Mouse (Mus musculus) embryonic facial prominence, embryonic 14.5 days (tissue): ENCODE data around the gene D17H6S53E. TPM values are rescaled to one million over a fixed set of nuclear protein-coding genes. Genes with fewer than 3 reads are reported as not detected.

ENCODE experiments used
- ATAC-seq: fragments of 200-750 bp; cut with Nextera tagmentation; 2 replicates; pipeline ENCODE4 v1.8.0; 2017; ENCODE audit warnings: low read depth, moderate number of reproducible peaks, moderate TSS enrichment
- DNase-seq: peaks from one replicate; pipeline ENCODE4 v3.0.0-alpha.2; 2015; ENCODE audit warnings: low spot score
- H3K27ac ChIP-seq: fragments of 300-500 bp; sonication (generic); replicated peaks from 2 replicates; pipeline ENCODE4 v1.5.1; 2014; ENCODE audit warnings: low read depth, mild to moderate bottlenecking, low read length, moderate library complexity
- H3K27me3 ChIP-seq: fragments of 300-500 bp; sonication (generic); replicated peaks from 2 replicates; pipeline ENCODE4 v1.6.1; 2014; ENCODE audit warnings: low read length; ENCODE audit not compliant: control insufficient read depth, insufficient read depth
- H3K36me3 ChIP-seq: fragments of 300-500 bp; sonication (generic); 2 replicates; pipeline ENCODE4 v1.6.1; 2014; ENCODE audit warnings: low read length, mixed read lengths; ENCODE audit not compliant: control insufficient read depth, insufficient read depth
- H3K4me1 ChIP-seq: fragments of 300-500 bp; sonication (generic); 2 replicates; pipeline ENCODE4 v1.6.1; 2014; ENCODE audit warnings: antibody characterized with exemption, low read length; ENCODE audit not compliant: control insufficient read depth, insufficient read depth
- H3K4me2 ChIP-seq: fragments of 300-500 bp; sonication (generic); 2 replicates; pipeline ENCODE4 v1.6.1; 2014; ENCODE audit warnings: low read depth, mild to moderate bottlenecking, low read length, moderate library complexity, mixed read lengths
- H3K4me3 ChIP-seq: fragments of 300-500 bp; sonication (generic); 2 replicates; pipeline ENCODE4 v1.5.1; 2014; ENCODE audit warnings: low read depth, mild to moderate bottlenecking, low read length
- H3K9ac ChIP-seq: fragments of 300-500 bp; sonication (generic); 2 replicates; pipeline ENCODE4 v1.6.1; 2014; ENCODE audit warnings: low read depth, mild to moderate bottlenecking, low read length, moderate library complexity, mixed read lengths
- H3K9me3 ChIP-seq: fragments of 300-500 bp; sonication (generic); 2 replicates; pipeline ENCODE4 v1.6.1; 2016; ENCODE audit warnings: low read length; ENCODE audit not compliant: control insufficient read depth
- WGBS: fragments of 180-500 bp; shearing (Covaris S2); extraction: QIAGEN DNeasy Blood & Tissue Kit; methylation state at CpG from one replicate; pipeline ENCODE4 v1.1.7; 2014; 5-methylcytosine and 5-hydroxymethylcytosine counted together
- polyA plus RNA-seq: library from polyadenylated mRNA; unstranded; fragments of >200 nt; fragmentation: Nextera tagmentation; extraction: Ambion mirVana; gene quantifications from 2 replicates; pipeline ENCODE4 v1.2.1, GENCODE M21; 2014

Gene D17H6S53E
- polyA plus RNA-seq, 1 experiment from 2014 or later: 5.6 TPM

DNA sequence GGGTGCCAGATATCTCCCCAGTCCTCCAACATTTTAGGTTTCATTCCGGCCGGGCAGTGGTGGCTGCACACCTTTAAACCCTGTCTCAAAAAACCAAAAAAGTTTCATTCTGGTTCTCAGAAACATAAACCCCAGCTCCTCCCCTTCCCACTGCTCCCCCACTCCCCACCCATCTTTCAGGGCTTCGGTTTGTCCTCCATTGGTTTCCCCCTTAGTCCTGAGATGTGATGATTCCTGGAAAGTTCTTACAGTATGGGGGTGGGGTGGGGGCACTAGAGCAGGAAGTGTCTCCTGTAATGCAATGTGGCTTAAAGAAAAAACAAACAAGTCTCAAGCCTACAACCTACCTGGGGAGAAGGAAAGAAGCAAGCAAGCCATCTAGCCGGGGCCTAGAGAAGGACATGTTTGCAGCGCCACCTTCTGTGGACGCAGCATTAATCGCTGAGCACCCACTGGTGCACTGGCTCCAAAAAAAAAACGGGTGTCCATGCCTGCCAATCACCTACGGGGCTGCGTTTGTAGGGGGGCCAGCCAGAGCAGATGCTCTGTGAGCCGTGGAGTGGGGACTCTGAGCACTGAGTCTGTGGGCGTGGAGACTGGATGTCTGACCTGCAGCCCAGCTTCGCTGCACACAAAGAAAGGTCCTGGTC is 20.3 kb upstream of the D17H6S53E start:
- 0 out of 2 replicates have a peak overlapping the region, but pooled peaks have one; percentile 40 for H3K9ac ChIP-seq
- 0 out of 2 replicates have a peak overlapping the region, but pooled peaks have one; percentile 1 for H3K4me3 ChIP-seq
- 0 out of 2 replicates have a peak, but pooled peaks have one; percentile 24 for ATAC-seq
- H3K4me1 ChIP-seq: no peaks in the 10 kb centered on the region
- no peaks in the 10 kb centered on the region for H3K9me3 ChIP-seq
- peaks cover 35% of the 10 kb centered on the region for H3K36me3 ChIP-seq
- no peaks in the 10 kb centered on the region for H3K27me3 ChIP-seq
- no peak overlapping the region for H3K27ac ChIP-seq
- DNase-seq: peak; percentile 57
- H3K4me2 ChIP-seq: peak overlapping the region; percentile 27
- WGBS: 22% methylated on average over 13 of the region's 13 CpGs

DNA sequence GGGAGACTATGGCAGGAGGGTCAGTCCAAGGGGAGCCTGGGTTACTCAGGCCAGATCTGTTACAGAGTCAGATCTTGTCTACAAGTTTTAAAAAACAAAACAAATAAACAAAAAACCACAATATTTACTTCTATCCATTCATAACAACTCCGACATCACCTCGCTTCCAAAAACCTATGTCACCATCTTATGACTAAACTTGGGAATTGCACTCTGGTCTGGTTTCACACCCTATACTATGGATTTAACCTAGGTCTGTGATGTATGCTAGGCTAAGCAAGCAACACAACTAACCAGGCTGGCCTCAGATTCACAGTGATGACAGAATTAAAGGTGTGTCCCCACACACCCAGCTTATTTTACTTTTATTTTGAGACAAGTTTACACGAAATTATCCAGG is 19.7 kb upstream of the D17H6S53E start:
- no peak for DNase-seq
- no peak overlapping the region for H3K9ac ChIP-seq
- WGBS: 57% methylated on average over 3 of the region's 3 CpGs
- no peaks in the 10 kb centered on the region for H3K4me1 ChIP-seq
- 0 out of 2 replicates have a peak overlapping the region, but pooled peaks have one; percentile 1 for H3K4me3 ChIP-seq
- H3K9me3 ChIP-seq: no peaks in the 10 kb centered on the region
- no peak overlapping the region for H3K27ac ChIP-seq
- H3K27me3 ChIP-seq: no peaks in the 10 kb centered on the region
- H3K4me2 ChIP-seq: 0 out of 2 replicates have a peak overlapping the region, but pooled peaks have one; percentile 27
- no peak for ATAC-seq
- H3K36me3 ChIP-seq: peaks cover 29% of the 10 kb centered on the region

DNA sequence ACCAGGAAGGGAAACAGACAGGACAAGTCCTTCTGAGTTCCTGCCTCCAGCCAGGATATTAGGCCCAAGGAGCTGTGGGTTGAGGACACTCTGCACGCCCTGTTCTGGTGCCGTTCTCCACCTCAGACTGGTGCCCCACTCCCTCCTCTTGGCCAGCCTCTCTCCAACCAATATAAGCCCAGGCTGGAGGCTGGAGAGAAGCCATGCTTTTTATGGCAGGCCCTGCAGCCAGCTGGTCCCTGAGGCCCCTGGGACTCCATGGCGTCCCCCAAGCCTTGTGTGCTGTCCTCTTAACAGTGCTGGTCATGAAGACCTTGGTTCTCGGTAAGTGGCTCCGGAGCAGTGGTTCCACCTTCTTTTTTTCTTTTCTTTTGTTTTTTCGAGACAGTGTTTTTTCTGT is 18.1 kb upstream of the D17H6S53E start, which contains the start of gene Ly6g5c:
Gene Ly6g5c (plus strand): TSS at position 183 of the 400 bp plus-strand sequence.
- H3K27ac ChIP-seq: no peak within 1 kb of the TSS
- ATAC-seq: no peak
- no peaks in the 10 kb centered on the region for H3K4me1 ChIP-seq
- WGBS: 85% methylated on average over 6 of the region's 6 CpGs
- no peaks in the 10 kb centered on the region for H3K9me3 ChIP-seq
- H3K27me3 ChIP-seq: no peaks in the 10 kb centered on the region
- H3K36me3 ChIP-seq: peaks cover 13% of the 10 kb centered on the region
- H3K9ac ChIP-seq: no peak within 1 kb of the TSS
- H3K4me2 ChIP-seq: no peak within 1 kb of the TSS
- DNase-seq: no peak
- H3K4me3 ChIP-seq: no peak within 1 kb of the TSS

DNA sequence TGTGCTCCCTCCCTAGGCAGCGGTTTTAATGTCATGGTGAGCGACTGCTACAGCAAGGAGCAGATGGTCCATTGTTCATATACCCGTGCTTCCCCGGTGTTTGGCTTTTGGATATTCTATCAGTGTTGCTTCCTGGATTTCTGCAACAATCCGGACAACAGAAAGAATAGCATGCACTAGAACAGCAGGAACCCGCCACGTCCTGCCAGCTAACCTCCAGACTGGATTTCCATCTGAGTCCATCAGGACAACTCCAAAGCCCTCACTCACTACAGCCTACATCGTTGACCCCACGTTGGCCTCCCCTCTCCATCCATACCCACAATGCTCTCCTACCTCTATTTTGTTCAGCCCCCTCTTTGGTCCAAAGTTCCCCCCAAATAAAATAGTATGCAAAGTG is 14.4 kb upstream of the D17H6S53E start:
- no peak for DNase-seq
- 75% methylated on average over 9 of the region's 9 CpGs for WGBS
- ATAC-seq: no peak
- H3K4me3 ChIP-seq: no peak overlapping the region
- no peak overlapping the region for H3K9ac ChIP-seq
- H3K4me2 ChIP-seq: no peak overlapping the region
- no peaks in the 10 kb centered on the region for H3K4me1 ChIP-seq
- no peaks in the 10 kb centered on the region for H3K9me3 ChIP-seq
- peaks cover 26% of the 10 kb centered on the region for H3K36me3 ChIP-seq
- no peak overlapping the region for H3K27ac ChIP-seq
- H3K27me3 ChIP-seq: no peaks in the 10 kb centered on the region

DNA sequence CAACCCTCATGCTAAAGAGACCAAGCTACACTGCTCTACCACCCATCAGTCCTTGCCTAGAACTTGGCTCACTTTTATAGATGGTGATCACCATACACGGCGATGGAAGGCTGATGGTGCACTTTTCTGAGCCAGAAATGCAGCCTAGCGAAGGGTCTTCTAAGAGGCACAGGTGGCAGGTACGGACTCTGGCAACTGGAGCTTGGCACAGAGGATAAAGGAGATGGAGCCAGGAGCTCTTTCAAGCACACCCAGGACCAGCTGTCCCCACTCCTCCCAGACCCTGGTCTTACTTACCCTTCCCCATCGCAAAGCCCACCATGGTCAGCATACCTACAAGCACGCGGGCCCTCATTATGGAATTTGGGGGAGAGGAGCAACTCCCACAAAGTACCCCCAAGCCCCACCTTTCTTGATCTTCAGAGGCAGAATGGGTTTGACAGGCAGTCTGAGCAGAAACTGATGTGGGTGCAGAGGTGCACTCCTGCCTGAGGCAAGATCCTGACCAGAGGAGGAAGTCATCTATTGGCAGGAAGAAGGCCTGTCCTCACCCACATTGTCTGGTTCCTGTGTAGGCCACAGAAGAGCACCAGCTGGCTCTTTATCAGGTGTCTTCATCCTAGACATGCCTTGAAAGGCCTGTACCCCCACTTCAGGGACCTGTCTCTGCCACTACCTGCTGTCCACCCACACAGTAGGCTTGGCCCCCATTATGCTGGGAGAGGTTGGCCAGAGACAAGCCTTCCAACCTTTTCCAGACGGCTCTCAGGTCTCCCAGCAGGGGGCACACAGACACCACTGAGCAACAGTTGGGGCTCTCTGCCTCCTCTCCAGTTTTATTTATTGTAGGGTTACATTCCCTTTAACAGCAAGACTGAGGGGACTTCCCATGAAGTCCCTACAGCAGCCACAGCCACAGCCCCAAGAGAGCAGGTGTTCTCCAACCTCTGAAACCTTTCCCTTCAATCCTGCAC is 10.8 kb upstream of the D17H6S53E start, which contains the start of gene Ly6g5b:
Gene Ly6g5b (minus strand): TSS at position 383 of the 974 bp plus-strand sequence.
- Histone ChIP-seq H3K9me3 (no peaks in the 10 kb centered on the region), H3K4me3 (no peak within 1 kb of the TSS), H3K4me1 (peaks cover 5% of the 10 kb centered on the region), H3K27ac (no peak within 1 kb of the TSS), H3K9ac (no peak within 1 kb of the TSS), H3K4me2 (no peak within 1 kb of the TSS), H3K27me3 (no peaks in the 10 kb centered on the region), H3K36me3 (peaks cover 55% of the 10 kb centered on the region)
- 84% methylated on average over 8 of the region's 8 CpGs for WGBS
- no peak for DNase-seq
- no peak for ATAC-seq

DNA sequence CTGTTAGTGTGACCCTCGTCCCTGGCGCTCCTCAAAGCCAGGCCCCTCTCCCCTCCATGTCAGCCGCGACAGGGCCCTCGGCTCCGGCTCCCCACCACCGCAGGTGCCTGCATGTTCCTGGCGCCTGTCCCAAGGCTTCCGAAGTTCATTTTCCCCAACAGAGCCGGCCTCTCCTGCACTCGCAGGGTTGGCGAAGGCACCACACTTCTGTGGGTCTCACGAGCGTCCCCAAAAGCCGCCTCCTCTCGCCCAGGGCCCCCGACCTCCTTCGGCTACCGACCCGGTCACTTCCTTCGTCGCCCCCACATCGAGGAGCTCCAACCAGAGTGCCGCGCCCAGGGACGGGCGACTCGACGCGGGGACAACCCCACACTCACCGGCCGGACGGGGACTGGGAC is 5.4 kb upstream of the D17H6S53E start:
- peak overlapping the region; percentile 90 for H3K9ac ChIP-seq
- peak overlapping the region; percentile 81 for H3K4me2 ChIP-seq
- no peaks in the 10 kb centered on the region for H3K27me3 ChIP-seq
- H3K27ac ChIP-seq: peak overlapping the region; percentile 69
- WGBS: under 1% methylated on average over 33 of the region's 33 CpGs
- H3K9me3 ChIP-seq: no peaks in the 10 kb centered on the region
- no peak for ATAC-seq
- H3K4me1 ChIP-seq: peaks cover 10% of the 10 kb centered on the region
- H3K36me3 ChIP-seq: peaks cover 45% of the 10 kb centered on the region
- peak overlapping the region; percentile 88 for H3K4me3 ChIP-seq
- DNase-seq: no peak

DNA sequence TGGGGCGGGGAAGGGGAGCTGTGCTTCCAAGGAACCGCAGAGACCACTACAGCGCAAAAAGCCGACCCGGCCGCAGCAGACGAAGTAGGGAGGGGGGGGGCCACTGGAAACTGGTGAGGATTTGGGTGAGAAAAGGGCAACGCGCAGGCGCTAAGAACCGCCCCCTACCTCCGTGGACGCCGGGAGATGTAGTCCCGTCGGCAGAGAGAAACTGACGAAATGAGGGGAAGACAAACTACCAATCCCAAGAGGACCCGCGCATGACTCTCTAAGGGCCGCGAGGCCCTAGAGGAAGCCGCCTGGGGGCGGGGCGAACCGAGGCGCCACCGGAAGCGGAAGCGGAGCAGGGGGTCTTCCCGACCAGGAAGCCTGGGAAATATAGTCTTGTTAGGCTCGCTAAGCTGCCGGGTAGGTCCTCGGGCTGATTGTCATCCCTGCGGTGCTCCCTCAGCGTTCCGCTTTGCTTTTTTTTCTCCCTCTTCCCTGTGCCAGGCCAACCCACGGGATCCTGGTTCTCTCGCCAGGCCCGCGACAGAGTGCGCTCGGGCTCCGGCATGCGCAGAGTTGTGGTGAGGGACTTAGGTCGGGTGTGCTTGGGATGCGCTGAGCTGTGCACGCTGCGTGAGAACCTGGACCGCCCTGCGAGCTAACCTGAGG is 4.9 kb upstream of the D17H6S53E start, which contains the start of gene Gpank1:
Gene Gpank1 (plus strand): TSS at position 313 of the 657 bp plus-strand sequence.
- under 1% methylated on average over 34 of the region's 50 CpGs for WGBS
- H3K36me3 ChIP-seq: peaks cover 40% of the 10 kb centered on the region

DNA sequence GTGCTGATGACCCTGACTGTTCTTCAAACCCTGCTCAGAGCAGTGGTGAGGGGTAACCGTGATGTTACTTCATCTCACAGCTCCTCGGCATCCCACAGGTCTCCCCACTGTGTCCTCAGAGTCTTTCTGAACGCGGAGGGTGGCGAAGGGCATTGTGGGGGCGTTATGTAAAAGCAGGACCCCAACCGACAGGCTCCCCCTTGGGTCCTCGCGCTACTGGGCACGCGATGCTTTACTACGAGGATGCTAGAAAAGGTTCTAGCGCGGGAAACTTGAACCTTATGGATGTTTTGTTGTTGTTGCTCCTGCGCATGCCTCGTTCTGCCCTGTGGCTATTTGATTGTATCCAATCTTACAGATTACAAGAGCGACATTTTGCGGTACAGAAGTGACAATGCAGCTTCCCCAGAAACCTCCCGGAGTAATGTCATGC is 4.3 kb upstream of the D17H6S53E start, which contains the start of gene Csnk2b:
Gene Csnk2b (minus strand): TSS at position 183 of the 433 bp plus-strand sequence.
- 1% methylated on average over 19 of the region's 19 CpGs for WGBS

More for the DNA sequence above, 4.9 kb upstream of the D17H6S53E start, which contains the start of gene Gpank1:
- DNase-seq (peak; percentile 100), ATAC-seq (peak; percentile 95)
- peak within 1 kb of the TSS; percentile 88 for H3K4me3 ChIP-seq
- no peaks in the 10 kb centered on the region for H3K9me3 ChIP-seq
- H3K27me3 ChIP-seq: no peaks in the 10 kb centered on the region
- H3K27ac ChIP-seq: peak within 1 kb of the TSS; percentile 92
- H3K9ac ChIP-seq: peak within 1 kb of the TSS; percentile 90
- H3K4me2 ChIP-seq: peak within 1 kb of the TSS; percentile 93
- H3K4me1 ChIP-seq: peaks cover 11% of the 10 kb centered on the region

More for the DNA sequence above, 4.3 kb upstream of the D17H6S53E start, which contains the start of gene Csnk2b:
- Histone ChIP-seq H3K4me2 (peak within 1 kb of the TSS; percentile 93), H3K9me3 (no peaks in the 10 kb centered on the region), H3K36me3 (peaks cover 34% of the 10 kb centered on the region), H3K9ac (peak within 1 kb of the TSS; percentile 90), H3K4me1 (peaks cover 15% of the 10 kb centered on the region), H3K27ac (peak within 1 kb of the TSS; percentile 92), H3K27me3 (no peaks in the 10 kb centered on the region), H3K4me3 (peak within 1 kb of the TSS; percentile 88)
- DNase-seq: peak; percentile 85
- no peak; the same call in 1 of the 2 replicates for ATAC-seq
